Mouse (Mus musculus): ENCODE results near the gene Acoxl. TPM values are rescaled to one million over a fixed set of nuclear protein-coding genes. Genes with fewer than 3 reads are reported as not detected.

The Acoxl gene
- total RNA-seq, 2 experiments from 2014 or later = not detected

- no peak for DNase-seq (ENCODE audit: low spot score in 2 of 2)
Measured at GRCm38 (mm10) chr2:127928871-127929270, 90.2 kb downstream of the Acoxl start.

GRCm38 (mm10) chr2:127929939-127930715, 91.5 kb downstream of the Acoxl start:
- DNase-seq (ENCODE audit: low spot score in 2 of 2) = no peak
- intact Hi-C loops (cut with DNase I) = no loop called here

More at GRCm38 (mm10) chr2:127928871-127929270, 90.2 kb downstream of the Acoxl start:
- intact Hi-C loops (cut with DNase I) = no loop called here

GRCm38 (mm10) chr2:127931576-127931975, 92.9 kb downstream of the Acoxl start:
- DNase-seq (ENCODE audit: low spot score in 2 of 2) = no peak

GRCm38 (mm10) chr2:127933531-127933931, 94.9 kb downstream of the Acoxl start:
- intact Hi-C loops (cut with DNase I) = no loop called here

More at GRCm38 (mm10) chr2:127931576-127931975, 92.9 kb downstream of the Acoxl start:
- intact Hi-C loops (cut with DNase I) = no loop called here

GRCm38 (mm10) chr2:127937079-127937478, 98.4 kb downstream of the Acoxl start:
- intact Hi-C loops (cut with DNase I) = no loop called here
- DNase-seq (ENCODE audit: low spot score in 2 of 2) = no peak

More at GRCm38 (mm10) chr2:127933531-127933931, 94.9 kb downstream of the Acoxl start:
- peak; percentile 39 to 69 for DNase-seq (ENCODE audit: low spot score in 2 of 2)

- DNase-seq (ENCODE audit: low spot score in 2 of 2) = no peak
- intact Hi-C loops (cut with DNase I) = no loop called here
Measured at GRCm38 (mm10) chr2:127939206-127939605, 100.5 kb downstream of the Acoxl start.

GRCm38 (mm10) chr2:127960579-127960978, 121.9 kb downstream of the Acoxl start:
- intact Hi-C loops (cut with DNase I) = no loop called here
- DNase-seq (ENCODE audit: low spot score in 2 of 2) = peak in 1 of 2 experiments; percentile 19

- intact Hi-C loops (cut with DNase I) = no loop called here
- DNase-seq (ENCODE audit: low spot score in 2 of 2) = peak; percentile 46 to 49
Measured at GRCm38 (mm10) chr2:127961154-127961553, 122.5 kb downstream of the Acoxl start.

GRCm38 (mm10) chr2:127961802-127962433, 123.2 kb downstream of the Acoxl start:
- intact Hi-C loops (cut with DNase I) = no loop called here
- peak; percentile 64 to 88 for DNase-seq (ENCODE audit: low spot score in 2 of 2)

GRCm38 (mm10) chr2:127968944-127969343, 130.3 kb downstream of the Acoxl start:
- DNase-seq (ENCODE audit: low spot score in 2 of 2) = no peak
- intact Hi-C loops (cut with DNase I) = no loop called here

- intact Hi-C loops (cut with DNase I) = no loop called here
Measured at GRCm38 (mm10) chr2:127976276-127976675, 137.6 kb downstream of the Acoxl start.

GRCm38 (mm10) chr2:127978601-127979230, 140.0 kb downstream of the Acoxl start:
- DNase-seq (ENCODE audit: low spot score in 2 of 2) = no peak
- intact Hi-C loops (cut with DNase I) = no loop called here

More at GRCm38 (mm10) chr2:127976276-127976675, 137.6 kb downstream of the Acoxl start:
- DNase-seq (ENCODE audit: low spot score in 2 of 2) = no peak

GRCm38 (mm10) chr2:127982610-127983009, 143.9 kb downstream of the Acoxl start:
- no peak for DNase-seq (ENCODE audit: low spot score in 2 of 2)
- intact Hi-C loops (cut with DNase I) = no loop called here

GRCm38 (mm10) chr2:127983301-127983700, 144.6 kb downstream of the Acoxl start:
- intact Hi-C loops (cut with DNase I) = no loop called here
- DNase-seq (ENCODE audit: low spot score in 2 of 2) = peak in 1 of 2 experiments; percentile 18

- DNase-seq (ENCODE audit: low spot score in 2 of 2) = no peak
- intact Hi-C loops (cut with DNase I) = no loop called here
Measured at GRCm38 (mm10) chr2:127983981-127984380, 145.3 kb downstream of the Acoxl start.

- intact Hi-C loops (cut with DNase I) = no loop called here
Measured at GRCm38 (mm10) chr2:127987706-127988105, 149.0 kb downstream of the Acoxl start.

GRCm38 (mm10) chr2:127990856-127991479, 152.3 kb downstream of the Acoxl start:
- intact Hi-C loops (cut with DNase I) = no loop called here
- DNase-seq (ENCODE audit: low spot score in 2 of 2) = no peak

More at GRCm38 (mm10) chr2:127987706-127988105, 149.0 kb downstream of the Acoxl start:
- DNase-seq (ENCODE audit: low spot score in 2 of 2) = no peak

- intact Hi-C loops (cut with DNase I) = no loop called here
- DNase-seq (ENCODE audit: low spot score in 2 of 2) = no peak
Measured at GRCm38 (mm10) chr2:127991656-127992055, 153.0 kb downstream of the Acoxl start.

- no peak for DNase-seq (ENCODE audit: low spot score in 2 of 2)
- intact Hi-C loops (cut with DNase I) = no loop called here
Measured at GRCm38 (mm10) chr2:128008662-128009423, 170.2 kb downstream of the Acoxl start.
